Mouse (Mus musculus) heart, adult 8-10 months (tissue): ENCODE results near the gene 6430628N08Rik. TPM values are rescaled to one million over a fixed set of nuclear protein-coding genes. Genes with fewer than 3 reads are reported as not detected.

ENCODE experiments used
- DNase-seq: peaks from one replicate; pipeline ENCODE4 v3.0.0; 2022; ENCODE audit warnings: low spot score
- total RNA-seq, 4 experiments: library from RNA; stranded (reverse); gene quantifications; 2 replicates each; pipeline ENCODE4 v1.2.4; 2022

Gene 6430628N08Rik
- total RNA-seq = not detected

GRCm38 (mm10) chr4:115890553-115890952 lies at the start of gene 6430628N08Rik:
6430628N08Rik (plus strand) TSS chr4:115890665.
- no peak for DNase-seq

GRCm38 (mm10) chr4:115840842-115841241 lies 49.6 kb upstream of the 6430628N08Rik start:
- DNase-seq = no peak

GRCm38 (mm10) chr4:115846656-115847055 lies 43.8 kb upstream of the 6430628N08Rik start:
- peak; percentile 53 for DNase-seq

- DNase-seq = no peak
Measured at GRCm38 (mm10) chr4:115847377-115847776, 43.1 kb upstream of the 6430628N08Rik start.

- no peak for DNase-seq
Measured at GRCm38 (mm10) chr4:115848083-115848482, 42.4 kb upstream of the 6430628N08Rik start.

GRCm38 (mm10) chr4:115848990-115849677 lies 41.3 kb upstream of the 6430628N08Rik start:
- DNase-seq = no peak

GRCm38 (mm10) chr4:115850111-115850510 lies 40.4 kb upstream of the 6430628N08Rik start:
- no peak for DNase-seq

- no peak for DNase-seq
Measured at GRCm38 (mm10) chr4:115850631-115851030, 39.8 kb upstream of the 6430628N08Rik start.

GRCm38 (mm10) chr4:115851569-115851968 lies 38.9 kb upstream of the 6430628N08Rik start:
- DNase-seq = no peak

- DNase-seq = no peak
Measured at GRCm38 (mm10) chr4:115855100-115855499, 35.4 kb upstream of the 6430628N08Rik start.

GRCm38 (mm10) chr4:115855609-115856008 lies 34.9 kb upstream of the 6430628N08Rik start:
- DNase-seq = no peak

GRCm38 (mm10) chr4:115856282-115856681 lies 34.2 kb upstream of the 6430628N08Rik start:
- DNase-seq = no peak

- DNase-seq = no peak
Measured at GRCm38 (mm10) chr4:115857293-115857883, 33.1 kb upstream of the 6430628N08Rik start.

- DNase-seq = no peak
Measured at GRCm38 (mm10) chr4:115863352-115863751, 27.1 kb upstream of the 6430628N08Rik start.

- no peak for DNase-seq
Measured at GRCm38 (mm10) chr4:115863880-115864279, 26.6 kb upstream of the 6430628N08Rik start.

- DNase-seq = no peak
Measured at GRCm38 (mm10) chr4:115869512-115870210, 20.8 kb upstream of the 6430628N08Rik start.

GRCm38 (mm10) chr4:115873231-115873630 lies 17.2 kb upstream of the 6430628N08Rik start:
- DNase-seq = no peak

- no peak for DNase-seq
Measured at GRCm38 (mm10) chr4:115878216-115878678, 12.2 kb upstream of the 6430628N08Rik start.

GRCm38 (mm10) chr4:115878828-115879227 lies 11.6 kb upstream of the 6430628N08Rik start:
- no peak for DNase-seq

GRCm38 (mm10) chr4:115881183-115881582 lies 9.3 kb upstream of the 6430628N08Rik start:
- no peak for DNase-seq

- DNase-seq = no peak
Measured at GRCm38 (mm10) chr4:115882195-115882594, 8.3 kb upstream of the 6430628N08Rik start.

GRCm38 (mm10) chr4:115884022-115884421 lies 6.4 kb upstream of the 6430628N08Rik start, which contains the start of gene Kncn:
Kncn (plus strand) TSS chr4:115884400.
- no peak for DNase-seq
